Mouse (Mus musculus): ENCODE data around the gene S100a13.

The S100a13 gene

GRCm38 (mm10) chr3:90513796-90514590, at the start of gene S100a13, which contains the start of gene S100a1:
Gene S100a13, plus strand, starts transcription at chr3:90514435.
Gene S100a1, minus strand, starts transcription at chr3:90514392.
- no peak for DNase-seq (ENCODE audit: low spot score)

- no peak for DNase-seq (ENCODE audit: low spot score)
Observed at GRCm38 (mm10) chr3:90464552-90465080, 49.6 kb upstream of the S100a13 start.

- DNase-seq (ENCODE audit: low spot score): no peak
Observed at GRCm38 (mm10) chr3:90465081-90465685, 49.1 kb upstream of the S100a13 start.

GRCm38 (mm10) chr3:90465686-90466310, 48.4 kb upstream of the S100a13 start, which contains the start of gene Npr1:
Gene Npr1, minus strand, starts transcription at chr3:90465866.
- DNase-seq (ENCODE audit: low spot score): no peak

- no peak for DNase-seq (ENCODE audit: low spot score)
Observed at GRCm38 (mm10) chr3:90466311-90466766, 47.9 kb upstream of the S100a13 start.

- DNase-seq (ENCODE audit: low spot score): no peak
Observed at GRCm38 (mm10) chr3:90467618-90468300, 46.5 kb upstream of the S100a13 start.

GRCm38 (mm10) chr3:90472213-90472612, 42.0 kb upstream of the S100a13 start:
- DNase-seq (ENCODE audit: low spot score): no peak

- DNase-seq (ENCODE audit: low spot score): no peak
Observed at GRCm38 (mm10) chr3:90475151-90475830, 38.9 kb upstream of the S100a13 start.

GRCm38 (mm10) chr3:90475831-90476611, 38.2 kb upstream of the S100a13 start, which contains the start of gene Ilf2:
Gene Ilf2, plus strand, starts transcription at chr3:90476126.
- DNase-seq (ENCODE audit: low spot score): peak; percentile 96

- no peak for DNase-seq (ENCODE audit: low spot score)
Observed at GRCm38 (mm10) chr3:90486998-90487397, 27.2 kb upstream of the S100a13 start.

- DNase-seq (ENCODE audit: low spot score): no peak
Observed at GRCm38 (mm10) chr3:90488576-90488975, 25.7 kb upstream of the S100a13 start.

- DNase-seq (ENCODE audit: low spot score): peak; percentile 93
Observed at GRCm38 (mm10) chr3:90490696-90491256, 23.5 kb upstream of the S100a13 start, which contains the start of gene Snapin. Gene Snapin, minus strand, starts transcription at chr3:90491033.

- DNase-seq (ENCODE audit: low spot score): no peak
Observed at GRCm38 (mm10) chr3:90491350-90491749, 22.9 kb upstream of the S100a13 start.

GRCm38 (mm10) chr3:90493831-90494540, 20.2 kb upstream of the S100a13 start:
- no peak for DNase-seq (ENCODE audit: low spot score)

GRCm38 (mm10) chr3:90495850-90496525, 18.2 kb upstream of the S100a13 start:
- DNase-seq (ENCODE audit: low spot score): no peak

- no peak for DNase-seq (ENCODE audit: low spot score)
Observed at GRCm38 (mm10) chr3:90497597-90497996, 16.6 kb upstream of the S100a13 start.

- DNase-seq (ENCODE audit: low spot score): no peak
Observed at GRCm38 (mm10) chr3:90503444-90503843, 10.8 kb upstream of the S100a13 start.

- no peak for DNase-seq (ENCODE audit: low spot score)
Observed at GRCm38 (mm10) chr3:90505216-90505615, 9.0 kb upstream of the S100a13 start.

GRCm38 (mm10) chr3:90506362-90506761, 7.9 kb upstream of the S100a13 start:
- no peak for DNase-seq (ENCODE audit: low spot score)

Data from left cerebral cortex, adult 11 months (tissue).